9 mouse cellular contexts compared by ENCODE assay signal in genomic region chr19:53084735-53085134, GRCm38 (mm10). TPM values are rescaled to one million over a fixed set of nuclear protein-coding genes. Genes with fewer than 3 reads are reported as not detected.
DNase-seq lines count a peak whose midpoint lies in the region; ATAC-seq and TF ChIP-seq lines count a peak whose summit lies in the region.
"Had no signal": no experiment of that assay in that cellular context is flagged by ENCODE, and none has a peak within 500 bp of the region (broad histone marks: within the 10 kb centered on the region; RNA-seq: fewer than 3 reads in every experiment).

No protein-coding gene starts in this region.

- 0 out of 2 replicates have a peak, but pooled peaks cover 3% of the 10 kb centered on the region for H3K36me3 ChIP-seq in hindbrain, embryonic 10.5 days
- no peaks in the 10 kb centered on the region for H3K36me3 ChIP-seq in hindbrain, embryonic 13.5 days
- H3K36me3 ChIP-seq in lung, postnatal 0 days (ENCODE audit: insufficient read depth, low read length) = no peaks in the 10 kb centered on the region
- no peaks in the 10 kb centered on the region for H3K36me3 ChIP-seq in forebrain, postnatal 0 days (ENCODE audit: insufficient read depth)
- H3K36me3 ChIP-seq in hindbrain, embryonic 16.5 days (ENCODE audit: control insufficient read depth, insufficient read depth, low read length) = no peaks in the 10 kb centered on the region
- H3K36me3 ChIP-seq: midbrain, embryonic 12.5 days had no signal

- no peak for TF ChIP-seq CTCF in lung, postnatal 0 days (IDR thresholded peaks at IDR 0.05)
- no peak for TF ChIP-seq CTCF in forebrain, postnatal 0 days (IDR thresholded peaks at IDR 0.05; ENCODE audit: low read depth)

- intact Hi-C loops in heart, postnatal 10 days (cut with DNase I) = no loop called here

- no peak for ATAC-seq in hindbrain, embryonic 13.5 days (ENCODE audit: low FRiP score)
- peak; percentile 34 for ATAC-seq in lung, postnatal 0 days
- ATAC-seq in forebrain, postnatal 0 days = no peak
- ATAC-seq in hindbrain, embryonic 16.5 days = no peak; the same call in 1 of the 2 replicates

- 58% methylated on average over 5 of the region's 5 CpGs for WGBS in hindbrain, embryonic 10.5 days
- 72% methylated on average over 5 of the region's 5 CpGs for WGBS in hindbrain, embryonic 13.5 days
- WGBS in lung, postnatal 0 days = 8% methylated on average over 5 of the region's 5 CpGs
- 61% methylated on average over 5 of the region's 5 CpGs for WGBS in forebrain, postnatal 0 days
- WGBS in hindbrain, embryonic 16.5 days = 60% methylated on average over 5 of the region's 5 CpGs

- H3K27ac ChIP-seq in hindbrain, embryonic 10.5 days = no peak overlapping the region
- H3K27ac ChIP-seq in hindbrain, embryonic 13.5 days = no peak overlapping the region
- no peak overlapping the region for H3K27ac ChIP-seq in lung, postnatal 0 days (ENCODE audit: low read length)
- no peak overlapping the region for H3K27ac ChIP-seq in forebrain, postnatal 0 days (ENCODE audit: low read depth, low read length)
- H3K27ac ChIP-seq in hindbrain, embryonic 16.5 days (ENCODE audit: low read depth, low read length) = no peak overlapping the region
- H3K27ac ChIP-seq: midbrain, embryonic 12.5 days had no signal

- peak; percentile 69 for TF ChIP-seq EP300 in lung, postnatal 0 days (IDR thresholded peaks at IDR 0.05)

- peaks cover 33% of the 10 kb centered on the region for H3K4me1 ChIP-seq in hindbrain, embryonic 10.5 days (replicated peaks)
- H3K4me1 ChIP-seq in hindbrain, embryonic 13.5 days (replicated peaks) = peaks cover 15% of the 10 kb centered on the region
- H3K4me1 ChIP-seq in lung, postnatal 0 days (ENCODE audit: insufficient read depth, low read depth, low read length) = peaks cover 16% of the 10 kb centered on the region; the same call in 1 of the 2 replicates
- peaks cover 10% of the 10 kb centered on the region for H3K4me1 ChIP-seq in forebrain, postnatal 0 days (ENCODE audit: insufficient read depth)
- H3K4me1 ChIP-seq in hindbrain, embryonic 16.5 days (ENCODE audit: control insufficient read depth, insufficient read depth, low read depth, low read length) = peaks cover 2% of the 10 kb centered on the region; the same call in 1 of the 2 replicates

- no peak overlapping the region for H3K4me2 ChIP-seq in hindbrain, embryonic 13.5 days
- no peak overlapping the region for H3K4me2 ChIP-seq in lung, postnatal 0 days (replicated peaks; ENCODE audit: low read depth, low read length)
- no peak overlapping the region for H3K4me2 ChIP-seq in forebrain, postnatal 0 days (ENCODE audit: low read depth)
- no peak overlapping the region for H3K4me2 ChIP-seq in hindbrain, embryonic 16.5 days (ENCODE audit: low read length)
- H3K4me2 ChIP-seq: midbrain, embryonic 12.5 days had no signal

- H3K9ac ChIP-seq in hindbrain, embryonic 13.5 days = no peak overlapping the region
- no peak overlapping the region for H3K9ac ChIP-seq in lung, postnatal 0 days (replicated peaks; ENCODE audit: low read depth)
- no peak overlapping the region for H3K9ac ChIP-seq in forebrain, postnatal 0 days
- no peak overlapping the region for H3K9ac ChIP-seq in hindbrain, embryonic 16.5 days (ENCODE audit: low read depth, low read length)
- H3K9ac ChIP-seq: midbrain, embryonic 12.5 days had no signal

- H3K9me3 ChIP-seq in hindbrain, embryonic 10.5 days = peaks cover 4% of the 10 kb centered on the region; the same call in 1 of the 2 replicates
- no peaks in the 10 kb centered on the region for H3K9me3 ChIP-seq in hindbrain, embryonic 13.5 days
- no peaks in the 10 kb centered on the region for H3K9me3 ChIP-seq in lung, postnatal 0 days (ENCODE audit: low read length)
- no peaks in the 10 kb centered on the region for H3K9me3 ChIP-seq in forebrain, postnatal 0 days (ENCODE audit: low read length)
- no peaks in the 10 kb centered on the region for H3K9me3 ChIP-seq in hindbrain, embryonic 16.5 days (ENCODE audit: control insufficient read depth, low read length)

- H3K4me3 ChIP-seq in hindbrain, embryonic 10.5 days = no peak overlapping the region
- H3K4me3 ChIP-seq in hindbrain, embryonic 13.5 days = no peak overlapping the region
- H3K4me3 ChIP-seq in lung, postnatal 0 days (ENCODE audit: low read depth, low read length) = no peak overlapping the region
- H3K4me3 ChIP-seq in forebrain, postnatal 0 days (ENCODE audit: low read depth, low read length) = no peak overlapping the region
- H3K4me3 ChIP-seq in hindbrain, embryonic 16.5 days (ENCODE audit: low read length) = no peak overlapping the region
- H3K4me3 ChIP-seq: midbrain, embryonic 12.5 days had no signal

- peak; percentile 46 for DNase-seq in hindbrain, embryonic 10.5 days (ENCODE audit: low spot score)
- peak; percentile 72 to 79 for DNase-seq in cerebellum, postnatal 10 days
- peak; percentile 62 to 67 for DNase-seq in heart, postnatal 10 days
- peak; percentile 67 for DNase-seq in lung, postnatal 0 days (ENCODE audit: low spot score)
- DNase-seq in spleen, adult 12 weeks (ENCODE audit: low spot score) = no peak
- no peak for DNase-seq in forebrain, postnatal 0 days

- H3K27me3 ChIP-seq in hindbrain, embryonic 10.5 days (ENCODE audit: insufficient read depth, poor library complexity, severe bottlenecking) = no peaks in the 10 kb centered on the region
- no peaks in the 10 kb centered on the region for H3K27me3 ChIP-seq in hindbrain, embryonic 13.5 days
- no peaks in the 10 kb centered on the region for H3K27me3 ChIP-seq in lung, postnatal 0 days (replicated peaks; ENCODE audit: insufficient read depth, low read length)
- H3K27me3 ChIP-seq in forebrain, postnatal 0 days (ENCODE audit: insufficient read depth, low read length) = no peaks in the 10 kb centered on the region
- H3K27me3 ChIP-seq in hindbrain, embryonic 16.5 days (replicated peaks; ENCODE audit: control insufficient read depth, insufficient read depth, low read length) = no peaks in the 10 kb centered on the region
- H3K27me3 ChIP-seq: midbrain, embryonic 12.5 days had no signal

RNA-seq across cellular contexts. Expression of gene Xpnpep1, which starts 44.7 kb away (rescaled TPM):
- polyA plus RNA-seq in hindbrain, embryonic 10.5 days (2016; fragmentation: Nextera tagmentation; extraction: Ambion mirVana) = 153 and 156 TPM in 2 replicates
- polyA plus RNA-seq in hindbrain, embryonic 13.5 days (2015; fragmentation: Nextera tagmentation; extraction: Ambion mirVana) = 132 and 138 TPM in 2 replicates
- total RNA-seq in heart, postnatal 10 days (2021) = 100 to 1,000 TPM; 124 to 125 TPM
- 109 and 112 TPM in 2 replicates for polyA plus RNA-seq in lung, postnatal 0 days (2015; fragmentation: Nextera tagmentation; extraction: Ambion mirVana)
- 93.3 and 103 TPM in 2 replicates for total RNA-seq in forebrain, postnatal 0 days (2014; rRNA removed)
- polyA plus RNA-seq in forebrain, postnatal 0 days (2015; fragmentation: Nextera tagmentation; extraction: Ambion mirVana) = 138 and 141 TPM in 2 replicates
- polyA plus RNA-seq in hindbrain, embryonic 16.5 days (2015; fragmentation: Nextera tagmentation; extraction: Ambion mirVana) = 118 and 129 TPM in 2 replicates

RNA-seq across cellular contexts. Expression of gene Add3, which starts 55.5 kb away (rescaled TPM):
- 45.9 and 56.5 TPM in 2 replicates for polyA plus RNA-seq in hindbrain, embryonic 10.5 days (2016; fragmentation: Nextera tagmentation; extraction: Ambion mirVana)
- 35.8 and 35.9 TPM in 2 replicates for polyA plus RNA-seq in hindbrain, embryonic 13.5 days (2015; fragmentation: Nextera tagmentation; extraction: Ambion mirVana)
- 10 to 100 TPM; 79.2 to 83.7 TPM for total RNA-seq in heart, postnatal 10 days (2021)
- polyA plus RNA-seq in lung, postnatal 0 days (2015; fragmentation: Nextera tagmentation; extraction: Ambion mirVana) = 92.9 and 100 TPM in 2 replicates
- total RNA-seq in forebrain, postnatal 0 days (2014; rRNA removed) = 51.9 and 52.6 TPM in 2 replicates
- 35.9 and 52.3 TPM in 2 replicates for polyA plus RNA-seq in forebrain, postnatal 0 days (2015; fragmentation: Nextera tagmentation; extraction: Ambion mirVana)
- polyA plus RNA-seq in hindbrain, embryonic 16.5 days (2015; fragmentation: Nextera tagmentation; extraction: Ambion mirVana) = 48.5 and 51.6 TPM in 2 replicates

Comparison
In these comparisons a context has a peak if more than half of its experiments do, and no peak if none do; other contexts are left out.
1. DNase-seq: peak in hindbrain, embryonic 10.5 days (single experiment), cerebellum, postnatal 10 days (2 of 2), heart, postnatal 10 days (2 of 2) and lung, postnatal 0 days (single experiment); none in spleen, adult 12 weeks (single experiment) and forebrain, postnatal 0 days (single experiment).